Mouse (Mus musculus) neutrophil, adult 59 days (primary cell): Measurements from ENCODE around the gene Matn3. TPM values are rescaled to one million over a fixed set of nuclear protein-coding genes. Genes with fewer than 3 reads are reported as not detected.

Source experiments
- total RNA-seq, 2 experiments: library from RNA; stranded (reverse); gene quantifications; 1 replicate in 1 of 2; 2 replicates in 1 of 2; pipeline ENCODE4 v1.2.4; 2023

Matn3 gene
- total RNA-seq, result not detected

DNA sequence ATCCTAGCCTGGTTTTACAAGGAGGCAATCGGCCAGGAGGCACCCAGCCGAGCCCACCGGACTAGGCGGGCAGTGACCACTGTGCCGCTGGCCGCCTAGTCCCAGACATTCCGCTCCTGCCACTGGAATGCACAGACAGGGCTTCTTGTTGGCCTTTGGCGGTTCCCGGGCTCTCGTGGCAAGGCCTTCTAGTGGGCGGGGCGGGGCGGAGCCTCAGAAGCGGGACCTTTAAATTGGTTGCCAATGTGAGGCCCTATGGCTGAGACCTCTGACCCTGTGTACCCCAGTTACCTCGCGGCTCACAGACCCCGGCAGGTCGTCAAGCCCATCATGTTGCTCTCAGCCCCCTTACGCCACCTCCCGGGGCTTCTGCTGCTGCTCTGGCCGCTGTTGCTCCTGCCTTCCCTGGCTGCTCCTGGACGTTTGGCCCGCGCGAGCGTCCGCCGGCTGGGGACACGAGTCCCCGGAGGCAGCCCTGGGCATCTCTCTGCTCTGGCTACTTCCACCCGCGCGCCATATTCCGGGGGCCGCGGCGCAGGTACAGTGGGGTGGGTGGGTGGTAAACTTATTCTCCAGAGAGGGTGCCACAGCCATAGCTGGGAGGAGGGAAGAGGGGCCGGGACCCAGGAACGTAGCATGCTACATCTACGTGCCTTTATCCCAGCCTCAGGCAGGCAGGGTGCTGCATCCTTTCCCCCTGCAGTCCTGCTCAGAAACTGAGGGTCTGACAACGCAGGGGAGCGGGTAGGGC lies at the start of gene Matn3:
TSS of gene Matn3 (plus strand) at position 216 of the 751 bp plus-strand sequence.

DNA sequence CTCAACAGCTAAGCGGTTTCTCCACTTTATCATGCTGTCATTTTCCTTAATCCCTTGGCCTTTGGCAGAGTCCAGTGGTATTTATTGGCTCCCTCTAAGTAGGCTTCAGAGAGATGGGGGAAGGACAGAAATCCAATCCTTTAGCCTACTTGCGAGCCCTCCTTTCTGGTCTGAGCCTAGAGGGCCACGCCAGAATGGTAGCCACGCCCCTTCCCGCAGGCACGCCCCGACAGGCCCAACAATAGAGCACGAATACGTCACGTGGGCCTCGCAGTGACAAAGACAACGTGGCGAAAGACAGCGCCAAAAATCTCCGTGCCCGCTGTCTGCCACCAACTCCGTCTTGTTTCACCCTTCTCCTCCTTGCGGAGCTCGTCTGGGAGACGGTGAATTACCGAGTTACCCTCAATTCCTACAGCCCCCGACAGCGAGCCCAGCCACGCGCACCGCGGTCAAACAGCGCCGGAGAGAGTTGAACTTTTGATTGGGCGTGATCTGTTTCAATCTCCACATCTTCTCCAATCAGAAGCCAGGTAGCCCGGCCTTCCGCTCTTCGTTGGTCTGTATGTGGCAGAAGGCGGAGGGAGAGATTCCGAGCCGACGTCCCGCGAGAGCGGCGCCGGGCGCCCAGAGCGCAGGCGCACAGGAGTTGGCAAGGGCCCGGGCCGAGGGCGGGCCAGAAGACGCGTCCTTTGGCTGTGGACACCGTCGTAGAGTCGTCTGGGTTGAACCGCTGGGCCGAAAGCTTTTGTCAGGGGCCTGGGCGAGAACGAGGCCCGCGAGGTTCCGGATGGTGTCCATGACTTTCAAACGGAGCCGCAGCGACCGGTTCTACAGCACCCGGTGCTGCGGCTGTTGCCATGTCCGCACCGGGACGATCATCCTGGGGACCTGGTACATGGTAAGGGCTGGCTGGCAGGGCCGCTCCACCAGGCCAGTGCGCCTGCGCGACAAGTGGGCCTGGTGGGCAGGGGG lies 26.0 kb upstream of the Matn3 start, which contains the start of gene Laptm4a:
TSS of gene Laptm4a (plus strand) at position 271 of the 975 bp plus-strand sequence.

GRCm38 (mm10) chr12:8973820-8974465 lies 26.2 kb downstream of the Matn3 start, which contains the start of gene Wdr35:
Gene Wdr35, plus strand, starts transcription at chr12:8973892.

Other genes starting within 250 kb of the Matn3 start
- gene Sdc1, start 176.6 kb upstream of the Matn3 start, total RNA-seq, result 1 to 10 TPM; 1.9 to 4.4 TPM
- gene Laptm4a, start 26.3 kb upstream of the Matn3 start, total RNA-seq, result 10 to 100 TPM; 75.7 to 92.5 TPM
- 1 to 10 TPM in 1 of 2 experiments, under 1 TPM in 1; 0.64 to 1.1 TPM for gene Wdr35, start 26.0 kb downstream of the Matn3 start, total RNA-seq
- gene Ttc32, start 82.1 kb downstream of the Matn3 start, total RNA-seq, result 1 to 10 TPM; 8.7 TPM